Mouse (Mus musculus) megakaryocyte, embryonic 14.5 days (primary cell): Measurements from ENCODE around the gene Akap5. TPM values are rescaled to one million over a fixed set of nuclear protein-coding genes. Genes with fewer than 3 reads are reported as not detected.
A peak's percentile ranks its signal among the peaks of the same experiment; 100 is the strongest.

Experiments
- H3K27me3 ChIP-seq: replicated peaks from 2 replicates; pipeline ENCODE3; 2012; ENCODE audit warnings: inconsistent platforms
- H3K36me3 ChIP-seq: replicated peaks from 2 replicates; pipeline ENCODE3; 2012; ENCODE audit warnings: low read length, inconsistent platforms, mixed read lengths
- H3K4me1 ChIP-seq: 2 replicates; pipeline ENCODE4 v1.6.1; 2012; ENCODE audit warnings: inconsistent platforms
- H3K4me3 ChIP-seq: replicated peaks from 2 replicates; pipeline ENCODE3; 2012; ENCODE audit warnings: moderate library complexity, mild to moderate bottlenecking, inconsistent platforms
- H3K9me3 ChIP-seq: 2 replicates; pipeline ENCODE4 v1.6.1; 2012; ENCODE audit warnings: inconsistent platforms
- FLI1 ChIP-seq: IDR thresholded peaks from 2 replicates; pipeline ENCODE4 v1.6.1; 2012; ENCODE audit warnings: low read length, inconsistent platforms, mixed read lengths
- GATA1 ChIP-seq: IDR thresholded peaks from 3 replicates; pipeline ENCODE4 v1.6.1; 2012; ENCODE audit warnings: mixed read lengths, low read length, inconsistent platforms, borderline replicate concordance
- polyA plus RNA-seq: library from polyadenylated mRNA; stranded (reverse); fragments of >175 nt; gene quantifications from 2 replicates; pipeline ENCODE4 v1.2.3, GENCODE M21; 2012; ENCODE audit warnings: low replicate concordance; ENCODE audit not compliant: insufficient read depth

Gene Akap5
- polyA plus RNA-seq, 1 experiment, result 0.63 TPM

DNA sequence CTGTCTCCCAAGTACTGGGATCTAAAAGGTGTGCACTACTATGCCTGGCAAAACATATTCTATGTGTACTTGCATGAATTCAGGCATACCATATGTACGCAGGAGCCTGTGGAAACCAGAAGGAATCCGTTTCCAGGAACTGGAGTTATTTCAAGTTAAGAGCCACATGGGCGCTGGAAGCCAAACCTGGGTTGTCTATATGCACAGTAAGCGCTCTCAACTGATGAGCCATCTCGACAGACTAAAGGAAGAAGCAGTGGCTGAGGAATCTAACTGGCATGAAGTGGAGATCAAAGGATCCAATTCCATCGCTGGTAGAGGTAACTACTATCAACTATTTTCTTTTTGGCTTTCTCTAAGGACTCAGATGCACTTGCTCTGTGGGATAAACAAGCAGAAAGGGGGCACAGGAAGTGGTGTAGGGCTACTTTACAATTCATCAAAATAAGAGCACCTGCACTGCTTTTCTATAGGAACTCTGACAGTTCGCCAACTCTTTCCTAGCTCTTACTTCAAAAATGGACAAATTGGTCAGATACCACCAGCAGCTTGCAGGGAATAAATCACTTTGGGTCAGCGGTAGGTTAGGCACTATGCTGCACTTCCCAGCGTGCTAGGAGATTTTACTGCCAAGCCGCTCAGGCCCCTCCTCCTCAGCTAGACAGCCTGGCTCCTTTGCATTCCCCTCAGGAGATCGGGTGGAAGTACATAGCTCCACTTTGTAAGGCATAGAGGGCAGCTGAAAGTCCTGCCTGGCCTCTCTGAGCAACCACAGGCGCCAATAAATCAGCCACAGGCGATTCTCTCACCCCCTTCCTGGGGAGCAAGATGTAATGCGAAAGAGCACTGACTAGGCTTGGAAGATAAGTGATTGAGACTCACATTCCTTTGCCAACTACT is 42.7 kb downstream of the Akap5 start:
- TF ChIP-seq FLI1, result no peak
- no peak for TF ChIP-seq GATA1
- peak overlapping the region; percentile 97 for H3K4me3 ChIP-seq
- H3K27me3 ChIP-seq, result no peaks in the 10 kb centered on the region
- peaks cover 68% of the 10 kb centered on the region for H3K4me1 ChIP-seq
- no peaks in the 10 kb centered on the region for H3K9me3 ChIP-seq
- H3K36me3 ChIP-seq, result peaks cover 6% of the 10 kb centered on the region

DNA sequence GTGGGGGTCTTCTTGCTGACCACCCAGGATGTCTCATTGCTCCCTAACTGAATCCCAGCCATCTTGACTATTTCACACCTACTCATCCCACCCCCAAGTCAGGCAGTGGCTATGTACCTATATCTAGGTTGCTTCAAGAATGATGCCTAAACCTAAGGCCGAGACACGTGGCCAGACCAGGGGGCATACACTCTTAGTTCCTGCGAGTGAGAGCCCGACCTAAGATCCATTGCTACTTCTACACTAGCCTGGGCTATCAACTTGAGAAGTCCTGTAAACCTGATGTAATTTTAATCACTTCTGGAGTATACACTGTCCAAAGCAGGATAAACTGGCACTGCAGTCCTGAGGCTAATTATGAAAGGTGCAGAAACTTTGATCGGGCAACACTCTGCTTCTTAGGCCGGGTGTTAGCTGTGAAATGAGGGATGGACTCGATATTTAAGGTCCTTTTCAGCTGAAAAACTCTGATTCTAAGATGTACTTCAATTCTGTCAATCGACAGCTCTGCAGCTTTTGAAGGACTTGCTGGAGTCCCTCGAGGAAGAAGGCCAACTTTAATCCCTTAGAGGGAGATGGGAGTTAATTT is 43.6 kb downstream of the Akap5 start:
- peaks cover 6% of the 10 kb centered on the region for H3K36me3 ChIP-seq
- peaks cover 67% of the 10 kb centered on the region for H3K4me1 ChIP-seq
- H3K4me3 ChIP-seq, result peak overlapping the region; percentile 97
- no peak for TF ChIP-seq GATA1
- TF ChIP-seq FLI1, result no peak
- H3K27me3 ChIP-seq, result no peaks in the 10 kb centered on the region
- H3K9me3 ChIP-seq, result no peaks in the 10 kb centered on the region

DNA sequence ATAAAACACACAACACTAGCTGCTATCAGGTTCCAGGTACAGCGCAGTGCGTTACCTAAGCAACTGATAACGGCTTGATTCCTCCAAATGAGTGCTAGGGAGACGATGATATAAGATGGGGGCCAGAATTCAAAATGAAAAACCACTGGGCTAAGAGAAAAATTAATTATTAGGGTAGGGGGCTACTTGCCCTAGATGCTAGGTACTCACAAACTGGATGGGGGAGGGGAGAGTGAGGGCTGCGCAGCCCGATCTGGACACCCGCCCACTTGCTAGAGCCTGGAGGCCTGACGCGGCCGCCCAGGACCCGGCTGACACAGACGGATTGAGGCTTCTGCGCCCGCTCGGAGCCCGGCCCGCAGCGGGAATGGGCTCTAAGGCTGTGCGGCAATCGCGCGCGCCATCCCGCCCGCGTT is 44.1 kb downstream of the Akap5 start:
- no peaks in the 10 kb centered on the region for H3K9me3 ChIP-seq
- H3K36me3 ChIP-seq, result peaks cover 6% of the 10 kb centered on the region
- peak overlapping the region; percentile 97 for H3K4me3 ChIP-seq
- TF ChIP-seq GATA1, result no peak
- no peak for TF ChIP-seq FLI1
- no peaks in the 10 kb centered on the region for H3K27me3 ChIP-seq
- peaks cover 66% of the 10 kb centered on the region for H3K4me1 ChIP-seq

DNA sequence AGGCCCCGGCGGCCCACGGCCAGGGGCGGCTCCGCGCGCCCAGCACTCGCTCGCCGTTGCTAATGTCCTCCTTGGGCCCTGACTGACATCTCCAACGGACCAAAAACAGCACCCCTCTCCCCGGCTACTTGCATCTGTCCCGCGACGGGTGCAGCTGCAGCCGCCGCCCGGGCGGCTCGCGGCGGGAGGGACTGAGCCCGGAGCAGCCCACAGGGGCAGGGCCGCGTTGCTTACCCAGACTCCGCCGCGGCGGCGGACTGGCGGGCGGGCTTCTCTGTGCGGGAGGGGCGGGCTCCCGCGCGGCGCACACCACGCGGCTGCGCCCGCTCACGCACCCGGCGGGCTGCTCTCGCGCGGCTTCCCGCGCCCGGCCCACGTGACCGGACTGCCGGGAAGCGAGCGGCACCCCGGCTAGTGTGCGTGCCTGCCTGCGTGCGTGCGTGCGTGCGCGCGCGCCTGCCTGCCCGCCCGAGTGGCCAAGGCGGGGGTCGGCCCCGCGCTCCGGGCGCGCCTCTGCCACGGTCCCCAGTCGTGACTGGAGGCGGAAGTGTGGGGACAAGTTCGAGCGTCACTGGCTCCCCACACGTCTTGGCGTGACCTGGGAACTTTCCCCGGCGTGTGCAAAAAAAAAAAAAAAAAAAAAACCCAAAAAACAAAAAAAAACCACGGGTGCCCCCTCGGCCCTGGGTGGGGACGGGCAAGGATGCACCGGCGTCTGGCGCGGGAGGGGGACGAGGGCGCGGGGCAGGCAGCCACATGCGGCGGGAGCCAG is 44.7 kb downstream of the Akap5 start, which contains the start of gene Zbtb25:
Gene Zbtb25 (minus strand): TSS at position 397 of the 772 bp plus-strand sequence.
- Histone ChIP-seq H3K27me3 (no peaks in the 10 kb centered on the region), H3K4me1 (peaks cover 66% of the 10 kb centered on the region), H3K9me3 (no peaks in the 10 kb centered on the region), H3K4me3 (peak within 1 kb of the TSS; percentile 97), H3K36me3 (peaks cover 5% of the 10 kb centered on the region)
- no peak for TF ChIP-seq FLI1
- no peak for TF ChIP-seq GATA1

DNA sequence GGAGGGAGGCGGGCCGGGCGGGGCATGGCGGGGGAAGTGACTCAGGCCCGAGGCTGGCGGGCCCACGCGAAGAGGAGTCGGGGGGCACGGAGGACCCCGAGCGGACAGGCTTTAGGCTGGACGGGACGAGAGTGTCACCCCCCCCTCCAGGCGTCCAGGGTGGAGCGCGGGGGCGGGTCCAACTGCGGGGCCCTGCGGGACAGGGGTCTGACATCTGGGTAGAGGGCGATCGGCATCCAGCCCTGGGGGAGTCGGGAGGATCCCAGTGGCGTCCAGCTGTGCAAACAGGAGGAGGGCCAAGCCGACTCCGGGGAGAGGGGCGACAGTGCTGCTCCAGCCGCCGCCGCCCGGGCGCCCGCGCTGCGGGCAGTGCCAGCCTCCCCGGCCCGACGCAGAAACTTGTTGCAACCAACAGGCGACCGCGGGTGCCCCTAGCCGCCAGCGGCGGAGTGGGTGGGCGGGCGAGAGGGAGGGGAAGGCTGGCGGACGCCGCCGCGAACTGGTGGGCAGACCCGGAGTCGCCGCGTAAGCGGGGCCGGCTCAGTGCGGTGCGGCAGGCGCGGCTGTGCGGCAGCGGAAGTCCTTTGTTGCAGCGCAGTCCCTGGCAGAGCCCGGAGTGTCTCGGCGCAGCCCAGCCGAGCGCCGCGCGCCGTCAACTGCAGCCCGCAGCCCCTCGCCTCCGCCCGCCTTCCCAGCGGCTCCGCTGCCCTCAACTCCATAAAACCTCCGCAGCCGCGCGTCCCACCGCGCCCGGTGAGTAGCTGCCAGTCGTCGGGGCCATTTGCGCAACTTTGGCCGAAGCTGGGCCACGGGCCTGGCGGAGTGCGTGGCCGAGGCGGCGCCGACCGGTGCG is 45.5 kb downstream of the Akap5 start, which contains the start of gene Zbtb1:
Gene Zbtb1 (plus strand): TSS at position 289 of the 853 bp plus-strand sequence.
- H3K36me3 ChIP-seq, result peaks cover 5% of the 10 kb centered on the region
- H3K4me1 ChIP-seq, result peaks cover 69% of the 10 kb centered on the region

DNA sequence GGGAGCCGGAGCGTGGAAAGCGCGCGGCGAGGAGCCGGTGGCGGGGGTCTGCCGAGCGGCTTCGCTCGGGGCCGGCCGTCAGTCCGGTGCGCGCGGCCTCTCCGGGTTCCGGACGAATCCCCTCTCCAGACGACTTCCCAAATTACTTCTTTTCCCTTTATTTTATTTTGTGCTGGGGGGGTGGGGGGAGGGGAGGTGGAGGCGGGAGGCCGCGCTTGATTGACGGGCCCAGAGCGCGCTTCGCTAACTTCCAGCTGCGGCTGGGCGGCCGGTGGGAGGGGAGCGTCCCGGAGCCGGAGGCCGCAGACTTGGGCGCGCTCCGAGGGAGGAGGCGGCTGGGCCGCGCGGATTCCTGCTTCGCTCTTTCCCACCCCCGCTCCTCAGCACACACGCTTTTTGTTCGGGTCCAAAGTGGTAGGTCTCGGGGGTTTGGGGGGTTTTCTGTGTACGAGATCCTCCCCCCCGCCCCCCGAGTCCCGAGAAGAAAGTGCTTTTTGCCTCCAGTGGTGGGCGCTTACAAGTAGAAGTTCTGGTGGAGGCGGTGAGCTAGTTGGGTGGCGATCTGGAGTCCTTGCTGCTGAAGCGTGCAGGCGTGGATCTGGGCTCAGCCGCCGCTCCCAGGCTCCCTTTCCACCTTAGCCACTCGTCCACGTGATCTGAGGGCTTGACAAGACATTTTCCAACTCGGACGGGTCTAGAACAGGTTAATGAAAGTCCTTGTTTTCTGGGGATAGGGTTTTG is 46.3 kb downstream of the Akap5 start:
- peaks cover 69% of the 10 kb centered on the region for H3K4me1 ChIP-seq

More for the DNA sequence above, 45.5 kb downstream of the Akap5 start, which contains the start of gene Zbtb1:
- H3K4me3 ChIP-seq, result peak within 1 kb of the TSS; percentile 97
- H3K9me3 ChIP-seq, result no peaks in the 10 kb centered on the region
- H3K27me3 ChIP-seq, result no peaks in the 10 kb centered on the region
- TF ChIP-seq GATA1 (no peak), FLI1 (no peak)

DNA sequence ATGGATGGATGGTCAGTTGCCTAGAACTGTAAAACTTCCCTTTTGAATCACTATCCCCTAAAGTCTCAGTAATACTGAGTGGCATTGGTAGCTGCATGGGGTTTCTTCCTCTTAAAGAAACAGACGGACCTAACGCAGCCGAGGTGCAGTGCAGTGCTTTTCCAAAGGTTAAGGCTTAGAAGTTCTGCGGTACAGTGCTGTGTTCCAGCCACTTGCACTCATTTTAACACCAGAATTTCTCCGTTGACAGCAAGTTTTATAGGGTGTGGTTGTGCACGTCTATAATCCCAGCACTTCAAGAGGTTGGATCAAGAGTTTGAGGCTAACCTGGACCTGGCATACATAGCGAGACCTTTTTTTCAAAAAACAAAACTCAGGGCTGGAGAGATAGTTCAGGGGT is 47.4 kb downstream of the Akap5 start:
- Histone ChIP-seq H3K36me3 (peaks cover 5% of the 10 kb centered on the region), H3K4me3 (peak overlapping the region; percentile 97), H3K4me1 (peaks cover 69% of the 10 kb centered on the region), H3K27me3 (no peaks in the 10 kb centered on the region), H3K9me3 (no peaks in the 10 kb centered on the region)
- TF ChIP-seq FLI1, result no peak
- no peak for TF ChIP-seq GATA1

More for the DNA sequence above, 46.3 kb downstream of the Akap5 start:
- Histone ChIP-seq H3K27me3 (no peaks in the 10 kb centered on the region), H3K36me3 (peaks cover 5% of the 10 kb centered on the region), H3K4me3 (peak overlapping the region; percentile 97), H3K9me3 (no peaks in the 10 kb centered on the region)
- TF ChIP-seq GATA1, result no peak
- TF ChIP-seq FLI1, result no peak
